Mouse (Mus musculus) myocyte (in vitro differentiated cells): ENCODE results near the gene Gm20388. TPM values are rescaled to one million over a fixed set of nuclear protein-coding genes. Genes with fewer than 3 reads are reported as not detected.

Experiments used
- H3K27me3 ChIP-seq: one replicate; pipeline ENCODE4 v1.6.1; 2011; ENCODE audit not compliant: control insufficient read depth, insufficient read depth, insufficient read length
- H3K36me3 ChIP-seq: one replicate; pipeline ENCODE4 v1.6.1; 2011; ENCODE audit not compliant: control insufficient read depth, insufficient read depth
- H3K4me2 ChIP-seq: one replicate; pipeline ENCODE4 v1.6.1; 2011; ENCODE audit warnings: low read depth, control low read depth
- H3K4me3 ChIP-seq: one replicate; pipeline ENCODE4 v1.5.1; 2011; ENCODE audit warnings: mild to moderate bottlenecking, control low read depth, moderate library complexity
- H3K79me2 ChIP-seq: one replicate; pipeline ENCODE4 v1.6.1; 2011; ENCODE audit not compliant: control insufficient read depth, insufficient read depth
- H3ac ChIP-seq: one replicate; pipeline ENCODE4 v1.6.1; 2011; ENCODE audit not compliant: control insufficient read depth, insufficient read length
- CEBPB ChIP-seq: IDR thresholded peaks from 2 replicates; pipeline ENCODE4 v1.6.1; 2011; ENCODE audit warnings: mild to moderate bottlenecking, moderate library complexity; ENCODE audit not compliant: poor library complexity, insufficient read depth, severe bottlenecking
- E2F4 ChIP-seq: IDR thresholded peaks from one replicate; pipeline ENCODE4 v1.6.1; 2011; ENCODE audit warnings: mild to moderate bottlenecking, control low read depth, moderate library complexity; ENCODE audit not compliant: insufficient read depth
- MAX ChIP-seq: IDR thresholded peaks from one replicate; pipeline ENCODE4 v1.6.1; 2011; ENCODE audit warnings: low read depth, mild to moderate bottlenecking, control low read depth
- MYOD1 ChIP-seq, 3 experiments: IDR thresholded peaks; one replicate each; pipeline ENCODE4 v1.6.1; 2011; ENCODE audit warnings: control low read depth in 2 of 3, low read depth in 2 of 3, mild to moderate bottlenecking in 2 of 3, moderate library complexity in 1 of 3; ENCODE audit not compliant: insufficient read length in 2 of 3, control insufficient read depth in 1 of 3
- MYOG ChIP-seq, 3 experiments: IDR thresholded peaks; one replicate each; pipeline ENCODE4 v1.6.1; 2011; ENCODE audit warnings: control low read depth in 2 of 3, low read depth in 2 of 3, mild to moderate bottlenecking in 2 of 3; ENCODE audit not compliant: insufficient read length in 2 of 3, control insufficient read depth in 1 of 3, insufficient read depth in 1 of 3
- POLR2A ChIP-seq: IDR thresholded peaks from one replicate; pipeline ENCODE4 v1.6.1; 2011; ENCODE audit warnings: low read depth, mild to moderate bottlenecking, control low read depth, moderate library complexity; ENCODE audit not compliant: insufficient read length
- POLR2AphosphoS2 ChIP-seq: IDR thresholded peaks from one replicate; pipeline ENCODE4 v1.6.1; 2011; ENCODE audit warnings: low read depth, control low read depth; ENCODE audit not compliant: insufficient read length
- REST ChIP-seq: IDR thresholded peaks from one replicate; pipeline ENCODE4 v1.6.1; 2011; ENCODE audit warnings: mild to moderate bottlenecking, control low read depth, moderate library complexity; ENCODE audit not compliant: insufficient read depth, insufficient read length
- SRF ChIP-seq: IDR thresholded peaks from one replicate; pipeline ENCODE4 v1.6.1; 2011; ENCODE audit warnings: low read depth; ENCODE audit not compliant: control insufficient read depth, insufficient read length
- TCF12 ChIP-seq: IDR thresholded peaks from one replicate; pipeline ENCODE4 v1.6.1; 2011; ENCODE audit warnings: mild to moderate bottlenecking, control low read depth; ENCODE audit not compliant: poor library complexity, insufficient read depth, severe bottlenecking
- TCF3 ChIP-seq: IDR thresholded peaks from one replicate; pipeline ENCODE4 v1.6.1; 2011; ENCODE audit warnings: low read depth, control low read depth; ENCODE audit not compliant: insufficient read length
- USF1 ChIP-seq: IDR thresholded peaks from one replicate; pipeline ENCODE4 v1.6.1; 2011; ENCODE audit warnings: low read depth, mild to moderate bottlenecking, control low read depth, moderate library complexity
- polyA plus RNA-seq: library from polyadenylated mRNA; unstranded; fragments of >200 nt; fragmentation: generic; extraction: Trizol; gene quantifications from one replicate; pipeline ENCODE4 v1.2.1, GENCODE M21; 2012; ENCODE audit warnings: missing spikeins

Gm20388 gene
- polyA plus RNA-seq, 1 experiment, result 15.3 TPM

GRCm38 (mm10) chr8:124085668-124086067, 4175.0 kb downstream of the Gm20388 start:
- TF ChIP-seq TCF3, result no peak
- no peak for TF ChIP-seq MYOG (IDR thresholded peaks at IDR 0.05; ENCODE audit: control insufficient read depth in 1 of 3, insufficient read depth in 1 of 3, insufficient read length in 2 of 3, low read depth in 2 of 3)
- TF ChIP-seq CEBPB, result no peak
- TF ChIP-seq POLR2A, result no peak
- no peak overlapping the region for H3K4me3 ChIP-seq
- no peak overlapping the region for H3K4me2 ChIP-seq
- no peaks in the 10 kb centered on the region for H3K79me2 ChIP-seq
- no peaks in the 10 kb centered on the region for H3K27me3 ChIP-seq
- H3ac ChIP-seq, result no peak overlapping the region
- H3K36me3 ChIP-seq, result no peaks in the 10 kb centered on the region

- no peak overlapping the region for H3K4me3 ChIP-seq
- no peak for TF ChIP-seq POLR2AphosphoS2
- TF ChIP-seq POLR2A, result no peak
- TF ChIP-seq E2F4, result no peak
- no peak for TF ChIP-seq REST
- no peak for TF ChIP-seq MYOG (IDR thresholded peaks at IDR 0.05; ENCODE audit: control insufficient read depth in 1 of 3, insufficient read depth in 1 of 3, insufficient read length in 2 of 3, low read depth in 2 of 3)
- no peak for TF ChIP-seq MYOD1 (IDR thresholded peaks at IDR 0.05; ENCODE audit: control insufficient read depth in 1 of 3, insufficient read length in 2 of 3, low read depth in 2 of 3)
- TF ChIP-seq MAX, result no peak
- TF ChIP-seq TCF3, result no peak
- no peak for TF ChIP-seq CEBPB
- TF ChIP-seq USF1, result no peak
- no peak for TF ChIP-seq TCF12
- TF ChIP-seq SRF, result no peak
- H3K27me3 ChIP-seq, result no peaks in the 10 kb centered on the region
- no peak overlapping the region for H3ac ChIP-seq
- no peak overlapping the region for H3K4me2 ChIP-seq
- H3K79me2 ChIP-seq, result no peaks in the 10 kb centered on the region
- H3K36me3 ChIP-seq, result no peaks in the 10 kb centered on the region
These were observed 4177.5 kb downstream of the Gm20388 start for GRCm38 (mm10) chr8:124088092-124088613.

- no peak overlapping the region for H3K4me3 ChIP-seq
- no peaks in the 10 kb centered on the region for H3K27me3 ChIP-seq
- no peak overlapping the region for H3ac ChIP-seq
- H3K4me2 ChIP-seq, result no peak overlapping the region
- no peaks in the 10 kb centered on the region for H3K79me2 ChIP-seq
- no peaks in the 10 kb centered on the region for H3K36me3 ChIP-seq
- no peak for TF ChIP-seq SRF
- TF ChIP-seq TCF12, result no peak
- no peak for TF ChIP-seq MAX
- no peak for TF ChIP-seq POLR2AphosphoS2
- no peak for TF ChIP-seq MYOG (IDR thresholded peaks at IDR 0.05; ENCODE audit: control insufficient read depth in 1 of 3, insufficient read depth in 1 of 3, insufficient read length in 2 of 3, low read depth in 2 of 3)
- TF ChIP-seq CEBPB, result no peak
- TF ChIP-seq TCF3, result no peak
- TF ChIP-seq REST, result no peak
- TF ChIP-seq E2F4, result no peak
- TF ChIP-seq USF1, result no peak
- TF ChIP-seq POLR2A, result no peak
- no peak for TF ChIP-seq MYOD1 (IDR thresholded peaks at IDR 0.05; ENCODE audit: control insufficient read depth in 1 of 3, insufficient read length in 2 of 3, low read depth in 2 of 3)
These were observed 4178.4 kb downstream of the Gm20388 start for GRCm38 (mm10) chr8:124089016-124089415.

GRCm38 (mm10) chr8:124090473-124090872, 4179.8 kb downstream of the Gm20388 start:
- no peak overlapping the region for H3K4me3 ChIP-seq
- no peaks in the 10 kb centered on the region for H3K36me3 ChIP-seq
- TF ChIP-seq MAX, result no peak
- TF ChIP-seq TCF12, result no peak
- TF ChIP-seq MYOD1 (IDR thresholded peaks at IDR 0.05; ENCODE audit: control insufficient read depth in 1 of 3, insufficient read length in 2 of 3, low read depth in 2 of 3), result no peak
- TF ChIP-seq E2F4, result no peak
- no peak for TF ChIP-seq POLR2AphosphoS2
- no peak for TF ChIP-seq POLR2A
- no peak for TF ChIP-seq USF1
- TF ChIP-seq CEBPB, result no peak
- no peak for TF ChIP-seq MYOG (IDR thresholded peaks at IDR 0.05; ENCODE audit: control insufficient read depth in 1 of 3, insufficient read depth in 1 of 3, insufficient read length in 2 of 3, low read depth in 2 of 3)
- TF ChIP-seq REST, result no peak
- TF ChIP-seq TCF3, result no peak
- no peak for TF ChIP-seq SRF
- H3K79me2 ChIP-seq, result no peaks in the 10 kb centered on the region
- no peaks in the 10 kb centered on the region for H3K27me3 ChIP-seq
- no peak overlapping the region for H3K4me2 ChIP-seq
- H3ac ChIP-seq, result no peak overlapping the region

GRCm38 (mm10) chr8:124098953-124099622, 4188.4 kb downstream of the Gm20388 start:
- no peak overlapping the region for H3K4me2 ChIP-seq
- TF ChIP-seq TCF3, result no peak
- no peak for TF ChIP-seq MYOD1 (IDR thresholded peaks at IDR 0.05; ENCODE audit: control insufficient read depth in 1 of 3, insufficient read length in 2 of 3, low read depth in 2 of 3)
- TF ChIP-seq CEBPB, result no peak
- TF ChIP-seq TCF12, result no peak
- no peak for TF ChIP-seq POLR2AphosphoS2
- peaks cover 12% of the 10 kb centered on the region for H3K27me3 ChIP-seq
- H3ac ChIP-seq, result no peak overlapping the region
- no peaks in the 10 kb centered on the region for H3K36me3 ChIP-seq
- no peaks in the 10 kb centered on the region for H3K79me2 ChIP-seq
- no peak overlapping the region for H3K4me3 ChIP-seq
